Comparison of ENCODE assay signal across 8 mouse cellular contexts in genomic region chr10:79703541-79703940, GRCm38 (mm10). TPM values are rescaled to one million over a fixed set of nuclear protein-coding genes. Genes with fewer than 3 reads are reported as not detected.
DNase-seq lines count a peak whose midpoint lies in the region; ATAC-seq lines count a peak whose summit lies in the region.

No protein-coding gene starts in this region.

- 0 out of 2 replicates have a peak overlapping the region, but pooled peaks have one; percentile 95 for H3K9ac ChIP-seq in kidney, embryonic 14.5 days (ENCODE audit: low read depth, low read length)
- peak overlapping the region; percentile 56; the same call in 1 of the 2 replicates for H3K9ac ChIP-seq in hindbrain, embryonic 14.5 days
- H3K9ac ChIP-seq in midbrain, embryonic 13.5 days (replicated peaks) = peak overlapping the region; percentile 36; the same call in 1 of the 2 replicates

- H3K4me3 ChIP-seq in kidney, embryonic 14.5 days (ENCODE audit: low read length) = peak overlapping the region; percentile 91
- peak overlapping the region; percentile 69 for H3K4me3 ChIP-seq in embryonic facial prominence, embryonic 10.5 days
- peak overlapping the region; percentile 82 for H3K4me3 ChIP-seq in hindbrain, embryonic 14.5 days (replicated peaks; ENCODE audit: low read length)
- peak overlapping the region; percentile 72 for H3K4me3 ChIP-seq in midbrain, embryonic 13.5 days (replicated peaks)

- H3K36me3 ChIP-seq in kidney, embryonic 14.5 days (ENCODE audit: control insufficient read depth, insufficient read depth, low read length) = peaks cover 16% of the 10 kb centered on the region
- peaks cover 30% of the 10 kb centered on the region for H3K36me3 ChIP-seq in embryonic facial prominence, embryonic 10.5 days (replicated peaks)
- no peaks in the 10 kb centered on the region for H3K36me3 ChIP-seq in hindbrain, embryonic 14.5 days (replicated peaks; ENCODE audit: control insufficient read depth, insufficient read depth)
- peaks cover 3% of the 10 kb centered on the region for H3K36me3 ChIP-seq in midbrain, embryonic 13.5 days

- H3K4me2 ChIP-seq in kidney, embryonic 14.5 days (replicated peaks; ENCODE audit: low read depth, low read length) = peak overlapping the region; percentile 86; the same call in 1 of the 2 replicates
- peak overlapping the region; percentile 51 for H3K4me2 ChIP-seq in hindbrain, embryonic 14.5 days (replicated peaks)
- peak overlapping the region; percentile 98 for H3K4me2 ChIP-seq in midbrain, embryonic 13.5 days (replicated peaks)

- H3K27ac ChIP-seq in kidney, embryonic 14.5 days (ENCODE audit: low read depth, low read length) = no peak overlapping the region
- H3K27ac ChIP-seq in embryonic facial prominence, embryonic 10.5 days (replicated peaks) = peak overlapping the region; percentile 92
- H3K27ac ChIP-seq in hindbrain, embryonic 14.5 days = peak overlapping the region; percentile 72
- H3K27ac ChIP-seq in midbrain, embryonic 13.5 days = peak overlapping the region; percentile 81

- peaks cover 42% of the 10 kb centered on the region for H3K4me1 ChIP-seq in kidney, embryonic 14.5 days (ENCODE audit: control insufficient read depth, insufficient read depth, low read length)
- peaks cover 46% of the 10 kb centered on the region for H3K4me1 ChIP-seq in embryonic facial prominence, embryonic 10.5 days
- H3K4me1 ChIP-seq in hindbrain, embryonic 14.5 days (replicated peaks; ENCODE audit: control insufficient read depth, insufficient read depth, low read length) = peaks cover 29% of the 10 kb centered on the region
- peaks cover 33% of the 10 kb centered on the region for H3K4me1 ChIP-seq in midbrain, embryonic 13.5 days (replicated peaks)

- no peaks in the 10 kb centered on the region for H3K9me3 ChIP-seq in kidney, embryonic 14.5 days (ENCODE audit: control insufficient read depth, low read length)
- no peaks in the 10 kb centered on the region for H3K9me3 ChIP-seq in embryonic facial prominence, embryonic 10.5 days
- no peaks in the 10 kb centered on the region for H3K9me3 ChIP-seq in hindbrain, embryonic 14.5 days (ENCODE audit: control insufficient read depth, low read length)
- no peaks in the 10 kb centered on the region for H3K9me3 ChIP-seq in midbrain, embryonic 13.5 days

- ATAC-seq in kidney, embryonic 14.5 days (ENCODE audit: low FRiP score, low TSS enrichment) = no peak
- ATAC-seq in hindbrain, embryonic 14.5 days (ENCODE audit: low FRiP score) = no peak
- ATAC-seq in midbrain, embryonic 13.5 days = no peak; the same call in 1 of the 2 replicates

- 81% methylated on average over 10 of the region's 10 CpGs for WGBS in kidney, embryonic 14.5 days
- 74% methylated on average over 10 of the region's 10 CpGs for WGBS in embryonic facial prominence, embryonic 10.5 days
- WGBS in hindbrain, embryonic 14.5 days = 80% methylated on average over 10 of the region's 10 CpGs
- 73% methylated on average over 10 of the region's 10 CpGs for WGBS in midbrain, embryonic 13.5 days

- DNase-seq in kidney, postnatal 25 days = no peak
- no peak for DNase-seq in embryonic facial prominence, embryonic 10.5 days (ENCODE audit: low spot score)
- DNase-seq in hindbrain, embryonic 14.5 days (ENCODE audit: low spot score) = no peak
- no peak for DNase-seq in urinary bladder, adult 18-20 months (ENCODE audit: low spot score in 2 of 2)
- DNase-seq in kidney, adult 11 months = no peak
- DNase-seq in testis, postnatal 10 days (ENCODE audit: low spot score) = no peak

- H3K27me3 ChIP-seq in kidney, embryonic 14.5 days (ENCODE audit: control insufficient read depth, insufficient read depth, low read length) = no peaks in the 10 kb centered on the region
- no peaks in the 10 kb centered on the region for H3K27me3 ChIP-seq in embryonic facial prominence, embryonic 10.5 days (replicated peaks; ENCODE audit: low read depth, poor library complexity, severe bottlenecking)
- no peaks in the 10 kb centered on the region for H3K27me3 ChIP-seq in hindbrain, embryonic 14.5 days (ENCODE audit: control insufficient read depth, insufficient read depth, low read length)
- no peaks in the 10 kb centered on the region for H3K27me3 ChIP-seq in midbrain, embryonic 13.5 days

RNA-seq across cellular contexts. Expression of gene Bsg, which starts 0.8 kb away (rescaled TPM):
- polyA plus RNA-seq in kidney, embryonic 14.5 days (2014; fragmentation: Nextera tagmentation; extraction: Ambion mirVana) = 847 and 943 TPM in 2 replicates
- 591 and 608 TPM in 2 replicates for polyA plus RNA-seq in embryonic facial prominence, embryonic 10.5 days (2016; fragmentation: Nextera tagmentation; extraction: Ambion mirVana)
- polyA plus RNA-seq in hindbrain, embryonic 14.5 days (2014; fragmentation: Nextera tagmentation; extraction: Ambion mirVana) = 930 and 976 TPM in 2 replicates
- polyA plus RNA-seq in midbrain, embryonic 13.5 days (2015; fragmentation: Nextera tagmentation; extraction: Ambion mirVana) = 564 and 608 TPM in 2 replicates

RNA-seq across cellular contexts. Expression of gene Hcn2, which starts 12.9 kb away (rescaled TPM):
- polyA plus RNA-seq in kidney, embryonic 14.5 days (2014; fragmentation: Nextera tagmentation; extraction: Ambion mirVana) = 0.11 and 0.14 TPM in 2 replicates
- polyA plus RNA-seq in embryonic facial prominence, embryonic 10.5 days (2016; fragmentation: Nextera tagmentation; extraction: Ambion mirVana) = 0.04 TPM in 1 of 2 replicates, not detected in the other
- 2.9 and 4.3 TPM in 2 replicates for polyA plus RNA-seq in hindbrain, embryonic 14.5 days (2014; fragmentation: Nextera tagmentation; extraction: Ambion mirVana)
- 0.18 and 0.43 TPM in 2 replicates for polyA plus RNA-seq in midbrain, embryonic 13.5 days (2015; fragmentation: Nextera tagmentation; extraction: Ambion mirVana)

RNA-seq across cellular contexts. Expression of gene Gzmm, which starts 14.7 kb away (rescaled TPM):
- polyA plus RNA-seq in kidney, embryonic 14.5 days (2014; fragmentation: Nextera tagmentation; extraction: Ambion mirVana) = 0.54 and 0.61 TPM in 2 replicates
- polyA plus RNA-seq in embryonic facial prominence, embryonic 10.5 days (2016; fragmentation: Nextera tagmentation; extraction: Ambion mirVana) = 0.88 and 1.5 TPM in 2 replicates
- 1.5 and 1.8 TPM in 2 replicates for polyA plus RNA-seq in hindbrain, embryonic 14.5 days (2014; fragmentation: Nextera tagmentation; extraction: Ambion mirVana)
- 1.4 and 1.7 TPM in 2 replicates for polyA plus RNA-seq in midbrain, embryonic 13.5 days (2015; fragmentation: Nextera tagmentation; extraction: Ambion mirVana)

RNA-seq across cellular contexts. Expression of gene Cdc34, which starts 21.5 kb away (rescaled TPM):
- polyA plus RNA-seq in kidney, embryonic 14.5 days (2014; fragmentation: Nextera tagmentation; extraction: Ambion mirVana) = 105 and 108 TPM in 2 replicates
- 240 and 250 TPM in 2 replicates for polyA plus RNA-seq in embryonic facial prominence, embryonic 10.5 days (2016; fragmentation: Nextera tagmentation; extraction: Ambion mirVana)
- 78.9 and 81.8 TPM in 2 replicates for polyA plus RNA-seq in hindbrain, embryonic 14.5 days (2014; fragmentation: Nextera tagmentation; extraction: Ambion mirVana)
- polyA plus RNA-seq in midbrain, embryonic 13.5 days (2015; fragmentation: Nextera tagmentation; extraction: Ambion mirVana) = 109 and 110 TPM in 2 replicates

RNA-seq across cellular contexts. Expression of gene Tpgs1, which starts 34.4 kb away (rescaled TPM):
- 85.7 and 90.9 TPM in 2 replicates for polyA plus RNA-seq in kidney, embryonic 14.5 days (2014; fragmentation: Nextera tagmentation; extraction: Ambion mirVana)
- 62.6 and 63.5 TPM in 2 replicates for polyA plus RNA-seq in embryonic facial prominence, embryonic 10.5 days (2016; fragmentation: Nextera tagmentation; extraction: Ambion mirVana)
- polyA plus RNA-seq in hindbrain, embryonic 14.5 days (2014; fragmentation: Nextera tagmentation; extraction: Ambion mirVana) = 107 and 108 TPM in 2 replicates
- 80.8 and 84.1 TPM in 2 replicates for polyA plus RNA-seq in midbrain, embryonic 13.5 days (2015; fragmentation: Nextera tagmentation; extraction: Ambion mirVana)

Comparison
In these comparisons a context has a peak if more than half of its experiments do, and no peak if none do; other contexts are left out.
1. H3K9ac ChIP-seq: peak in every context shown above with its lines; median percentile 95 in kidney, embryonic 14.5 days; 56 in hindbrain, embryonic 14.5 days; 36 in midbrain, embryonic 13.5 days.